In the genomic region with DNA sequence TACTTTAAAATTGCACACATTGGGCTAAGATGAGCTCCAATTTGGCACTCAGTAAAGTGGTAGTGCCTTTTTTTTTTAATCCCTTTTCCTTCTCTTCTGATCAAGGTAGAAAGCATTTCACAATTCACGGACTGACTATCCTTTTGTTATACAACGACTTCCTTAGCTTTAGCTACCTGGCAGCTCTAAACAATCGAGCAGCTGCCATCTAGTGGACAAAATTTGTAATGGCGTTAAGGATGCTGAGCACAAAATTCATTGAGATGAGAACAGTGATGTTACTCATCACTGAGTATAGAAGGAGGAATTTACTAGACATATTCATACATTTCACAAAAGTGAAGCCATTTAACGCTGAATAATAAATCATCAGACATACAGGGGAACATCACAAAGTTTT, we compare ENCODE assay signal across 8 mouse cellular contexts.
DNase-seq lines count a peak whose midpoint lies in the region; ATAC-seq and TF ChIP-seq lines count a peak whose summit lies in the region.

No protein-coding gene starts in this region.

- 0% methylated on average over 5 of the region's 5 CpGs for WGBS in forebrain, embryonic 16.5 days
- 0% methylated on average over 5 of the region's 5 CpGs for WGBS in lung, embryonic 14.5 days

- in situ Hi-C loops in CH12.LX (cut with MboI; ENCODE audit: low pct_ligation_motif_present, low pct_unique_long_range_greater_than_20kb, low sequenced_read_pairs), result no loop called here

- dilution Hi-C loops in CH12.LX (cut with MboI; ENCODE audit: extremely low pct_ligation_motif_present, extremely low pct_unique_long_range_greater_than_20kb, low sequenced_read_pairs), result no loop called here

- H3K9ac ChIP-seq in CH12.LX (ENCODE audit: insufficient read depth, low read depth), result no peak overlapping the region
- no peak overlapping the region for H3K9ac ChIP-seq in forebrain, embryonic 16.5 days (replicated peaks; ENCODE audit: low read depth, low read length)
- no peak overlapping the region for H3K9ac ChIP-seq in lung, embryonic 14.5 days

- no peaks in the 10 kb centered on the region for H3K27me3 ChIP-seq in CH12.LX (replicated peaks)
- H3K27me3 ChIP-seq in forebrain, embryonic 16.5 days (replicated peaks; ENCODE audit: control insufficient read depth, insufficient read depth, low read length), result no peaks in the 10 kb centered on the region
- no peaks in the 10 kb centered on the region for H3K27me3 ChIP-seq in lung, embryonic 14.5 days (ENCODE audit: insufficient read depth, low read length)

- H3K36me3 ChIP-seq in CH12.LX (replicated peaks in 1 of 2; ENCODE audit: control insufficient read depth in 1 of 2, insufficient read depth in 1 of 2, low read length in 1 of 2), result no peaks in the 10 kb centered on the region
- no peaks in the 10 kb centered on the region for H3K36me3 ChIP-seq in forebrain, embryonic 16.5 days (ENCODE audit: control insufficient read depth, insufficient read depth)
- H3K36me3 ChIP-seq in lung, embryonic 14.5 days (ENCODE audit: insufficient read depth), result no peaks in the 10 kb centered on the region

- H3K4me3 ChIP-seq in CH12.LX (replicated peaks in 1 of 3; ENCODE audit: low read depth in 2 of 3, low read length in 2 of 3, poor library complexity in 1 of 3), result no peak overlapping the region
- H3K4me3 ChIP-seq in forebrain, embryonic 16.5 days (replicated peaks; ENCODE audit: low read length), result no peak overlapping the region
- no peak overlapping the region for H3K4me3 ChIP-seq in lung, embryonic 14.5 days (ENCODE audit: low read depth, low read length)

- peak; percentile 78 for TF ChIP-seq RAD21 in CH12.LX (IDR thresholded peaks at IDR 0.05; ENCODE audit: low read depth, low read length)

- TF ChIP-seq POLR2A in CH12.LX (IDR thresholded peaks at IDR 0.05; ENCODE audit: low read depth, low read length), result no peak

- ATAC-seq in forebrain, embryonic 16.5 days, result peak; percentile 84
- no peak for ATAC-seq in lung, embryonic 14.5 days (ENCODE audit: insufficient read depth)
- no peak for ATAC-seq in erythroblast, adult 5-6 weeks (replicated peaks; ENCODE audit: low FRiP score, poor library complexity, severe bottlenecking)

- no peak overlapping the region for H3K4me2 ChIP-seq in CH12.LX (ENCODE audit: insufficient read depth, low read depth, poor library complexity, severe bottlenecking)
- H3K4me2 ChIP-seq in forebrain, embryonic 16.5 days (ENCODE audit: low read length), result no peak overlapping the region
- H3K4me2 ChIP-seq in lung, embryonic 14.5 days, result no peak overlapping the region

- no peak overlapping the region for H3K27ac ChIP-seq in CH12.LX (ENCODE audit: insufficient read depth, low read depth)
- no peak overlapping the region for H3K27ac ChIP-seq in forebrain, embryonic 16.5 days (ENCODE audit: low read length)
- no peak overlapping the region for H3K27ac ChIP-seq in lung, embryonic 14.5 days (ENCODE audit: low read depth)

- H3K79me2 ChIP-seq in CH12.LX (replicated peaks; ENCODE audit: control insufficient read depth, extremely low read depth, insufficient read depth, poor library complexity, severe bottlenecking), result no peaks in the 10 kb centered on the region

- peak; percentile 51 to 80 for TF ChIP-seq CTCF in CH12.LX (conservative IDR thresholded peaks at IDR 0.05 in 1 of 2, IDR thresholded peaks at IDR 0.05 in 1 of 2; ENCODE audit: low read depth in 2 of 2, low read length in 2 of 2)
- TF ChIP-seq CTCF in lung, embryonic 14.5 days (IDR thresholded peaks at IDR 0.05; ENCODE audit: low read depth), result peak; percentile 79

- no peak for TF ChIP-seq EP300 in CH12.LX (IDR thresholded peaks at IDR 0.05; ENCODE audit: low read length)

- peak; percentile 82 for DNase-seq in 3T3-L1 (ENCODE audit: low read depth, low spot score)
- DNase-seq in CH12.LX (ENCODE audit: extremely low read depth), result peak; percentile 75
- DNase-seq in c-Kit-positive CD71-positive TER-119-negative erythroid progenitor cells, embryonic 14.5 days (ENCODE audit: low read depth), result peak; percentile 29
- peak; percentile 55 for DNase-seq in kidney, postnatal 14 days
- DNase-seq in lung, embryonic 14.5 days, result peak; percentile 88
- peak; percentile 78 for DNase-seq in right cerebral cortex, adult 18-20 months

- H3K4me1 ChIP-seq in CH12.LX (ENCODE audit: control insufficient read depth in 1 of 2, insufficient read depth in 2 of 2), result no peaks in the 10 kb centered on the region
- no peaks in the 10 kb centered on the region for H3K4me1 ChIP-seq in forebrain, embryonic 16.5 days (replicated peaks; ENCODE audit: control insufficient read depth, insufficient read depth, low read length)
- no peaks in the 10 kb centered on the region for H3K4me1 ChIP-seq in lung, embryonic 14.5 days (ENCODE audit: insufficient read depth)

- no peaks in the 10 kb centered on the region for H3K9me3 ChIP-seq in CH12.LX (replicated peaks; ENCODE audit: low read length)
- no peaks in the 10 kb centered on the region for H3K9me3 ChIP-seq in forebrain, embryonic 16.5 days (ENCODE audit: control insufficient read depth, low read length)
- H3K9me3 ChIP-seq in lung, embryonic 14.5 days (ENCODE audit: low read depth, low read length), result no peaks in the 10 kb centered on the region

TF ChIP-seq in CH12.LX, 34 proteins besides CTCF, POLR2A, EP300 and RAD21:
- TF ChIP-seq IRF4 (IDR thresholded peaks at IDR 0.05; ENCODE audit: low read depth, low read length) (no peak), SMC3 (IDR thresholded peaks at IDR 0.05; ENCODE audit: low read depth, low read length) (peak; percentile 70), MEF2A (IDR thresholded peaks at IDR 0.05; ENCODE audit: borderline replicate concordance, low read depth, low read length) (no peak), E2F4 (IDR thresholded peaks at IDR 0.05; ENCODE audit: insufficient replicate concordance, low read depth, low read length) (no peak), NRF1 (IDR thresholded peaks at IDR 0.05; ENCODE audit: low read depth, low read length) (no peak), USF1 (IDR thresholded peaks at IDR 0.05; ENCODE audit: low read depth, low read length) (no peak), SIN3A (IDR thresholded peaks at IDR 0.05; ENCODE audit: low read length) (no peak), JUN (IDR thresholded peaks at IDR 0.05; ENCODE audit: insufficient read depth, low read depth, low read length) (no peak), ZNF384 (IDR thresholded peaks at IDR 0.05; ENCODE audit: low read depth, low read length) (no peak), NELFE (IDR thresholded peaks at IDR 0.05; ENCODE audit: low read depth, low read length) (no peak), ZC3H11A (IDR thresholded peaks at IDR 0.05; ENCODE audit: low read depth, low read length) (peak; percentile 5; the same call in 1 of the 2 replicates), MAFK (IDR thresholded peaks at IDR 0.05; ENCODE audit: insufficient replicate concordance, low read length) (no peak), BHLHE40 (IDR thresholded peaks at IDR 0.05; ENCODE audit: low read depth, low read length) (no peak)

Comparison
In these comparisons a context has a peak if more than half of its experiments do, and no peak if none do; other contexts are left out.
1. DNase-seq: peak in every context shown above with its lines; median percentile 88 in lung, embryonic 14.5 days; 82 in 3T3-L1; 78 in right cerebral cortex, adult 18-20 months; 75 in CH12.LX; 55 in kidney, postnatal 14 days; 29 in c-Kit-positive CD71-positive TER-119-negative erythroid progenitor cells, embryonic 14.5 days.